In the genomic region with DNA sequence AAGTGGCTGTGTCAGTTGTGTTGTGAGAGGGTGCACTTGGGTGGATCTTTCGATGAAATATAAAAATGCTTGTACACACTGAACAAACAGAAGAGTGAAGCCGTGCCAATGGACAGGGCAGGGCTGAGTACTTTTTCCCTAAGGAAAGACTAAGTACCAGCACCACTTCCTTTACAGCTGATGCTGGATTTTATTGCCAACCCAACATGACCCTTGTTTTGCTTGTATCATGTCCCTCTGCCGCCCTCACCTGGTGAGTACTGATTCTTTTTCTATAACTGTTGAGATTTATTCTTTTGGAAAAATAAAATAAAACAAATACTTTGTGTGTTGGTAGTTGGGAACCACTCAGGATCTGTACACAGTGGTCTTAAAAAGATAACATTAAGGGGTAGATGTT, we compare ENCODE assay signal across 7 mouse cellular contexts.
DNase-seq lines count a peak whose midpoint lies in the region; ATAC-seq and TF ChIP-seq lines count a peak whose summit lies in the region.

No protein-coding gene starts in this region.

- 68% methylated on average over 3 of the region's 3 CpGs for WGBS in kidney, embryonic 15.5 days

- peak; percentile 26 for DNase-seq in kidney, postnatal 10 days
- DNase-seq in MEL-GATA-1-ER (ENCODE audit: extremely low read depth, low read depth): peak; percentile 6
- peak; percentile 57 for DNase-seq in embryo, embryonic 10 days (ENCODE audit: low spot score)
- peak; percentile 12 to 17 for DNase-seq in left cerebral cortex, adult 2 months (ENCODE audit: extremely low spot score in 1 of 2, low spot score in 2 of 2)
- DNase-seq in yolk sac, embryonic 10.5 days (ENCODE audit: low spot score): no peak
- DNase-seq in urinary bladder, postnatal 36 days (ENCODE audit: low spot score in 2 of 2): no peak

- intact Hi-C loops in left cerebral cortex, adult 2 months (cut with DNase I): loop anchor here (5.0 kb wide), 1 partner anchor 965 kb away; no protein-coding TSS in a partner anchor

- no peak overlapping the region for H3K27ac ChIP-seq in kidney, embryonic 15.5 days
- no peak overlapping the region for H3K27ac ChIP-seq in left cerebral cortex, adult 2 months

- no peaks in the 10 kb centered on the region for H3K4me1 ChIP-seq in kidney, embryonic 15.5 days

- TF ChIP-seq CTCF in left cerebral cortex, adult 2 months (IDR thresholded peaks at IDR 0.05): peak; percentile 50

- no peak for ATAC-seq in kidney, embryonic 15.5 days (replicated peaks; ENCODE audit: low FRiP score)

- no peaks in the 10 kb centered on the region for H3K36me3 ChIP-seq in kidney, embryonic 15.5 days

- no peaks in the 10 kb centered on the region for H3K9me3 ChIP-seq in kidney, embryonic 15.5 days (replicated peaks)

- H3K4me2 ChIP-seq in kidney, embryonic 15.5 days: no peak overlapping the region

- H3K4me3 ChIP-seq in kidney, embryonic 15.5 days (replicated peaks): no peak overlapping the region
- H3K4me3 ChIP-seq in left cerebral cortex, adult 2 months: no peak overlapping the region

- no peaks in the 10 kb centered on the region for H3K27me3 ChIP-seq in kidney, embryonic 15.5 days

- H3K9ac ChIP-seq in kidney, embryonic 15.5 days: no peak overlapping the region

Comparison
In these comparisons a context has a peak if more than half of its experiments do, and no peak if none do; other contexts are left out.
1. DNase-seq: peak in kidney, postnatal 10 days (single experiment), MEL-GATA-1-ER (single experiment), embryo, embryonic 10 days (single experiment) and left cerebral cortex, adult 2 months (2 of 2); none in yolk sac, embryonic 10.5 days (single experiment) and urinary bladder, postnatal 36 days (0 of 2).